Mouse (Mus musculus) ES-E14 (cell line): ENCODE data around the gene Pakap.

Experiments used
- CHD2 ChIP-seq: IDR thresholded peaks from 2 replicates; pipeline ENCODE4 v1.6.1; 2014; ENCODE audit warnings: mild to moderate bottlenecking, low read depth, low read length, inconsistent platforms
- HCFC1 ChIP-seq: IDR thresholded peaks from 2 replicates; pipeline ENCODE4 v1.6.1; 2012; ENCODE audit warnings: low read length, inconsistent platforms, borderline replicate concordance; ENCODE audit not compliant: insufficient read depth
- MAFK ChIP-seq: IDR thresholded peaks from 2 replicates; pipeline ENCODE4 v1.6.1; 2014; ENCODE audit warnings: mild to moderate bottlenecking, low read depth, low read length, inconsistent platforms; ENCODE audit not compliant: insufficient read depth
- ZC3H11A ChIP-seq: IDR thresholded peaks from 2 replicates; pipeline ENCODE4 v1.6.1; 2012; ENCODE audit warnings: low read depth, mild to moderate bottlenecking, inconsistent platforms, low read length, borderline replicate concordance
- ZNF384 ChIP-seq: IDR thresholded peaks from 2 replicates; pipeline ENCODE4 v1.6.1; 2012; ENCODE audit warnings: low read depth, low read length, inconsistent platforms

GRCm38 (mm10) chr4:57927464-57928205 lies 359.7 kb downstream of the Pakap start:
- TF ChIP-seq ZNF384 (no peak), CHD2 (no peak), MAFK (no peak), HCFC1 (no peak), ZC3H11A (no peak)
